Mouse (Mus musculus): ENCODE data around the gene Naxe.

DNA sequence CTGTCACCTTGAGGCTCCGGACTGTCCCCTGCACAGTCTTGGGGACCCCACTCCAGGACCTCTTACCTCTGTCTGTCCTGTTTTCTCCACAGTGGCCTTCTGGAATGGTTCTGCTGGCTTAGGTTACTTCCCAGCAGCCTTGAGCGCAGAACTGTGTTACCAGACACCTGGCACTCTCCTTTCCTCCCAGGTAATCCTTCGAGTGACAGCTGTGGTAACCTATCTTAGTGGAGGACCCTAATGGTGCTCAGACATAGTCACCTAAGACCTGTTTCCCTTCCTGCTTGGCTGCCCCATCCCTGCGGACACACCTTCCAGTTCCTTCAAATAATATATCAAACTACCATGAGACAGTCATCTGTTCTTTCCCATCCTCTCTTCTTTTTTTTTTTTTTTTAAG, 19.9 kb upstream of the Naxe start, which contains the start of gene Ttc24:
- TF ChIP-seq CTCF (IDR thresholded peaks at IDR 0.05; ENCODE audit: extremely low read depth, insufficient read length, insufficient replicate concordance, low read depth, low read length) (no peak), POLR2A (IDR thresholded peaks at IDR 0.05; ENCODE audit: low read depth, low read length) (no peak)

Measured in small intestine, adult 2 months (tissue).